Mouse (Mus musculus) ES-Bruce4 (cell line): Measurements from ENCODE around the gene Ubl7. TPM values are rescaled to one million over a fixed set of nuclear protein-coding genes. Genes with fewer than 3 reads are reported as not detected.

ENCODE experiments used
- H3K27ac ChIP-seq: 2 replicates; pipeline ENCODE4 v1.5.1; 2012; ENCODE audit warnings: low read length, inconsistent platforms; ENCODE audit not compliant: insufficient read depth
- H3K27me3 ChIP-seq: 2 replicates; pipeline ENCODE4 v1.6.1; 2012; ENCODE audit warnings: mild to moderate bottlenecking, low read length, inconsistent platforms; ENCODE audit not compliant: control insufficient read depth, poor library complexity, insufficient read depth, severe bottlenecking
- H3K36me3 ChIP-seq: 2 replicates; pipeline ENCODE4 v1.6.1; 2012; ENCODE audit warnings: inconsistent platforms, mild to moderate bottlenecking, low read length, moderate library complexity; ENCODE audit not compliant: control insufficient read depth, poor library complexity, insufficient read depth, severe bottlenecking
- H3K4me1 ChIP-seq: one replicate; pipeline ENCODE4 v1.8.1; 2011; ENCODE audit warnings: low read length; ENCODE audit not compliant: control insufficient read depth, insufficient read depth
- H3K4me3 ChIP-seq: 2 replicates; pipeline ENCODE4 v1.5.1; 2011; ENCODE audit warnings: low read depth, mild to moderate bottlenecking, low read length
- H3K9ac ChIP-seq: 2 replicates; pipeline ENCODE4 v1.6.1; 2012; ENCODE audit warnings: low read depth, mild to moderate bottlenecking, inconsistent platforms; ENCODE audit not compliant: poor library complexity, severe bottlenecking
- H3K9me3 ChIP-seq: replicated peaks from 2 replicates; pipeline ENCODE4 v1.6.1; 2012; ENCODE audit warnings: mild to moderate bottlenecking, low read length, inconsistent platforms; ENCODE audit not compliant: control insufficient read depth, poor library complexity, insufficient read depth, severe bottlenecking
- CTCF ChIP-seq: IDR thresholded peaks from one replicate; pipeline ENCODE4 v1.8.1; 2011; ENCODE audit warnings: low read depth, low read length
- EP300 ChIP-seq: IDR thresholded peaks from 2 replicates; pipeline ENCODE4 v1.6.1; 2011; ENCODE audit warnings: low read depth, low read length; ENCODE audit not compliant: insufficient read depth
- POLR2A ChIP-seq: IDR thresholded peaks from one replicate; pipeline ENCODE4 v1.8.1; 2011; ENCODE audit warnings: low read length; ENCODE audit not compliant: insufficient read depth
- polyA plus RNA-seq: library from polyadenylated mRNA; stranded (reverse); fragments of >200 nt; gene quantifications from 2 replicates; pipeline ENCODE4 v1.2.4, GENCODE M21; 2011; ENCODE audit warnings: low read depth; ENCODE audit not compliant: missing spikeins, insufficient read depth, insufficient read length

The Ubl7 gene
- polyA plus RNA-seq, 1 experiment: 67.5 TPM

DNA sequence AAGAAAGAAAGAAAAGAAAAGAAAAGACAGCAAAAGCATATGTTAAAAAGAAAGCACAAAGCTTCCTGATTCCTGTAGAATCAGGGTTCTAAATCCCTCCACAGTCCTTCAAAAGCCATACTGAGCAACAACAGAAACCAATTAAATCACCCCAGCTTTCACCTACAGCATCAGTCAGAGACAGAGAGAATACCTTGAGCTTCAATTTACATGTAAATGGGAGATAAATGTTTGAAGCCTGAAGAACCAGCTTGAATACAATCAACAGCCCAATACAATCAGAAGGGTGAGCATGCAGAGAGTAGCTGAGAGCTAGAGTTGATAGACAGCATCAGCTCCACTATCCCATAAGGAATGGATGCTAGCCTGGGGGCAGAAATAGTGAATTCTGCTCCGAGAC, 27.4 kb upstream of the Ubl7 start:
- no peaks in the 10 kb centered on the region for H3K27me3 ChIP-seq
- H3K27ac ChIP-seq: no peak overlapping the region
- no peaks in the 10 kb centered on the region for H3K4me1 ChIP-seq
- H3K4me3 ChIP-seq: no peak overlapping the region
- TF ChIP-seq POLR2A (no peak), EP300 (no peak), CTCF (no peak)
- no peaks in the 10 kb centered on the region for H3K9me3 ChIP-seq
- H3K36me3 ChIP-seq: no peaks in the 10 kb centered on the region
- no peak overlapping the region for H3K9ac ChIP-seq

DNA sequence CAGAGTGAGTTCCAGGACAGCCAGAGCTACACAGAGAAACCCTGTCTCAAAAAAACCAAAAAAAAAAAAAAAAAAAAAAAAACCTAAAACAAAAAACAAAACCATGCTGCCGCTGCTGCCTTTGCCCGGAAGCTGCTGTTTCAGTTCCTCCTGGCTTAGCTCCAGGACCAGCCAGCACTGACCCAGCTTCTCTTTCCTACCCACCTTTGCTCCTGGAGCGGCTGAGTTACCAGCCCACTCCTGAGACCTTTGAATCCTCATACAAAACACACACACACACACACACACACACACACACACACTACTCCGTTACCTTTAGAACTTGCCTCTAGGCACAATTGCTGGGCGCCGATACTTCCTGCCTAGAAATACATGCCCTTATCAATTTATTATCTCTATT, 22.7 kb upstream of the Ubl7 start:
- H3K9ac ChIP-seq: no peak overlapping the region
- no peaks in the 10 kb centered on the region for H3K9me3 ChIP-seq
- H3K27me3 ChIP-seq: no peaks in the 10 kb centered on the region
- H3K4me3 ChIP-seq: no peak overlapping the region
- no peaks in the 10 kb centered on the region for H3K36me3 ChIP-seq
- H3K4me1 ChIP-seq: no peaks in the 10 kb centered on the region
- no peak for TF ChIP-seq CTCF
- TF ChIP-seq POLR2A: no peak
- no peak for TF ChIP-seq EP300
- H3K27ac ChIP-seq: no peak overlapping the region

- Histone ChIP-seq H3K9ac (no peak overlapping the region), H3K27ac (no peak overlapping the region), H3K27me3 (no peaks in the 10 kb centered on the region), H3K9me3 (no peaks in the 10 kb centered on the region), H3K36me3 (no peaks in the 10 kb centered on the region), H3K4me1 (no peaks in the 10 kb centered on the region), H3K4me3 (no peak overlapping the region)
- no peak for TF ChIP-seq EP300
- TF ChIP-seq POLR2A: no peak
- no peak for TF ChIP-seq CTCF
Observed at GRCm38 (mm10) chr9:57900478-57900877, 10.3 kb upstream of the Ubl7 start.

- H3K36me3 ChIP-seq: no peaks in the 10 kb centered on the region
- H3K4me1 ChIP-seq: no peaks in the 10 kb centered on the region
- no peaks in the 10 kb centered on the region for H3K9me3 ChIP-seq
- peak overlapping the region; percentile 19; the same call in 1 of the 2 replicates for H3K27ac ChIP-seq
- H3K9ac ChIP-seq: no peak overlapping the region
- H3K4me3 ChIP-seq: no peak overlapping the region
- no peak for TF ChIP-seq POLR2A
- no peaks in the 10 kb centered on the region for H3K27me3 ChIP-seq
Observed at GRCm38 (mm10) chr9:57901197-57901596, 9.6 kb upstream of the Ubl7 start.

GRCm38 (mm10) chr9:57901601-57902000, 9.2 kb upstream of the Ubl7 start:
- Histone ChIP-seq H3K4me1 (no peaks in the 10 kb centered on the region), H3K27me3 (no peaks in the 10 kb centered on the region), H3K4me3 (no peak overlapping the region), H3K9me3 (no peaks in the 10 kb centered on the region), H3K27ac (peak overlapping the region; percentile 19; the same call in 1 of the 2 replicates), H3K36me3 (no peaks in the 10 kb centered on the region), H3K9ac (no peak overlapping the region)
- no peak for TF ChIP-seq CTCF
- TF ChIP-seq POLR2A: no peak
- no peak for TF ChIP-seq EP300

- Histone ChIP-seq H3K27ac (no peak overlapping the region), H3K4me3 (no peak overlapping the region), H3K9me3 (no peaks in the 10 kb centered on the region), H3K36me3 (no peaks in the 10 kb centered on the region), H3K27me3 (no peaks in the 10 kb centered on the region), H3K4me1 (no peaks in the 10 kb centered on the region), H3K9ac (no peak overlapping the region)
- TF ChIP-seq EP300: no peak
- no peak for TF ChIP-seq CTCF
- no peak for TF ChIP-seq POLR2A
Observed at GRCm38 (mm10) chr9:57902132-57902531, 8.6 kb upstream of the Ubl7 start.
